Mouse (Mus musculus) heart, embryonic 12.5 days (tissue): ENCODE measurements around the gene Lins1. TPM values are rescaled to one million over a fixed set of nuclear protein-coding genes. Genes with fewer than 3 reads are reported as not detected.

Experiments
- ATAC-seq: fragments of 200-750 bp; cut with Nextera tagmentation; 2 replicates; pipeline ENCODE4 v1.8.0; 2017; ENCODE audit warnings: moderate TSS enrichment, moderate library complexity; ENCODE audit not compliant: insufficient number of reproducible peaks, low FRiP score
- H3K27ac ChIP-seq: fragments of 300-500 bp; sonication (generic); 2 replicates; pipeline ENCODE4 v1.5.1; 2016; ENCODE audit warnings: mild to moderate bottlenecking, moderate library complexity; ENCODE audit not compliant: poor library complexity, severe bottlenecking
- H3K27me3 ChIP-seq: fragments of 300-500 bp; sonication (generic); replicated peaks from 2 replicates; pipeline ENCODE4 v1.6.1; 2016; ENCODE audit warnings: mild to moderate bottlenecking, moderate library complexity
- H3K36me3 ChIP-seq: fragments of 300-500 bp; sonication (generic); 2 replicates; pipeline ENCODE4 v1.6.1; 2016; ENCODE audit warnings: mild to moderate bottlenecking, moderate library complexity
- H3K4me1 ChIP-seq: fragments of 300-500 bp; sonication (generic); replicated peaks from 2 replicates; pipeline ENCODE4 v1.6.1; 2016; ENCODE audit warnings: mild to moderate bottlenecking
- H3K4me2 ChIP-seq: fragments of 300-500 bp; sonication (generic); 2 replicates; pipeline ENCODE4 v1.6.1; 2016; ENCODE audit warnings: mild to moderate bottlenecking, moderate library complexity
- H3K4me3 ChIP-seq: fragments of 300-500 bp; sonication (generic); 2 replicates; pipeline ENCODE4 v1.5.1; 2016; ENCODE audit warnings: mild to moderate bottlenecking
- H3K9ac ChIP-seq: fragments of 300-500 bp; sonication (generic); 2 replicates; pipeline ENCODE4 v1.6.1; 2016; ENCODE audit warnings: mild to moderate bottlenecking, moderate library complexity
- H3K9me3 ChIP-seq: fragments of 300-500 bp; sonication (generic); replicated peaks from 2 replicates; pipeline ENCODE4 v1.6.1; 2016; ENCODE audit warnings: mild to moderate bottlenecking, moderate library complexity
- WGBS: fragments of 180-500 bp; shearing (Covaris S2); methylation state at CpG from one replicate; pipeline ENCODE4 v1.1.7; 2016; 5-methylcytosine and 5-hydroxymethylcytosine counted together
- polyA plus RNA-seq: library from polyadenylated mRNA; unstranded; fragments of >200 nt; fragmentation: Nextera tagmentation; extraction: Ambion mirVana; gene quantifications from 2 replicates; pipeline ENCODE4 v1.2.1, GENCODE M21; 2016

The Lins1 gene
- polyA plus RNA-seq, 1 experiment from 2014 or later, result 13.9 TPM

DNA sequence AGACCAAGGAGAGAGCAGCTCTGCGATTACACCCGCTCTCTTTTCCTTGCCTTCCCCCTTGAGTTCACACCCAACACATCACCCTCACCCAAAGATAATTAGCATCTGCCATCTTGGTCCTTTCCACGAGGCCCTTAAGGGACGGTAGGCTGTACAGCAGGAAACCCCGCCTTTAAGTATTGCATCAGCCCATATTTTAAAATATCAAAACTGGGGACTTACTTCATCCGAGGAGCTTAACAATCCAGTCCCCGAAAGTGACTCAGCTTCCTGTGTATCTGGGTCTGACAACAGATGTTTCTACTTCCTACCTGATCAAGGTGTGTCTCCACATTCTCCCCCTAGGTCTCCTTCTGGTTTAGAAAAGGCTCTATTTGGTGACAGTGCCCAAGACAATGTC lies 65.9 kb downstream of the Lins1 start:
- H3K4me3 ChIP-seq, result no peak overlapping the region
- no peak overlapping the region for H3K27ac ChIP-seq
- no peaks in the 10 kb centered on the region for H3K9me3 ChIP-seq
- H3K4me1 ChIP-seq, result peaks cover 6% of the 10 kb centered on the region
- no peak overlapping the region for H3K4me2 ChIP-seq
- H3K9ac ChIP-seq, result no peak overlapping the region
- no peaks in the 10 kb centered on the region for H3K27me3 ChIP-seq
- H3K36me3 ChIP-seq, result no peaks in the 10 kb centered on the region
- WGBS, result 80% methylated on average over 7 of the region's 7 CpGs
- ATAC-seq, result no peak

Other genes starting within 250 kb of the Lins1 start
- gene Asb7, start 293 bp upstream of the Lins1 start, polyA plus RNA-seq, result 14.2 and 14.6 TPM in 2 replicates
- gene Cers3, start 53.6 kb downstream of the Lins1 start, polyA plus RNA-seq, result 0.53 and 0.65 TPM in 2 replicates
- gene Adamts17, start 149.8 kb downstream of the Lins1 start, polyA plus RNA-seq, result 3.7 and 6.3 TPM in 2 replicates